Mouse (Mus musculus): ENCODE data around the gene Gm19935. TPM values are rescaled to one million over a fixed set of nuclear protein-coding genes. Genes with fewer than 3 reads are reported as not detected.
A peak's percentile ranks its signal among the peaks of the same experiment; 100 is the strongest.

The Gm19935 gene
- total RNA-seq, 2 experiments from 2014 or later, result not detected

DNA sequence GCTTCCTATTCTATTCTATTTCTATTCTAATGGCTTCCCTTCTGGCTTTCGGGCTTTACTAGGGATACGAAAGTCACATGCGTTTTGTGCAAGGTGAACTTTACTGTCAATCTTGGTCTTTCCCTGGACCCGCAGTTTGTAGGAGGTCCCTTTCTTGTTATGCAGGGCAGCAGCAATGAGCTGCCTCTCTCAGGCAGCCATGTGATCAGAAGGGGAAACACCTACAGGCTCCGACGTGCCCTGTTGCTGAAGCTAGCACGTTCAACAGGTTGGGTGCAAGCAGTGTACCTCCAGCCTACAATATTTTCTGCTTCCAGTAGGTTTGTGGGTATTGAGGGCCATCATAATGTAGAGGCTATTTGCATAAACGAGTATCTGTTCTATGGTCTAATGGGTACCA is 13.8 kb upstream of the Gm19935 start:
- DNase-seq (ENCODE audit: low spot score in 2 of 2), result no peak

DNA sequence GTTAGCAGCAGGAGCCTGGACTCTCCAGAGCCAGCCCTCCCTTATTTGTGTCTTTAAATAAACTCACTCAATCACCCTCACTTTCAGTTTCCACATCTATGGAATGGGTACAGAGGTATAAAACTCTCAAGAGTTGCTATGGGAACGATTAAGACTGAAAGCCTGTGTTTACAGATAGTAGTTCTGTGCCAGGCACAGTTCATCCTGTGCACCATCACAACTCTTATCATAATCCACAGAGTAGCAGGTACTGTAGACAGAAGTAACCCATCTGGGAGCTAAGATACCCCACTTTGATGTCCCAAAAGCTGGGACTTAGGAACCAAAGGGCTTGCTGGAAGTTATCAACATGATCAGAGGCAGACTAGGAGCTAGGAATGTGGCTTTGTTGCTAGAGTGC is 12.6 kb upstream of the Gm19935 start:
- no peak for DNase-seq (ENCODE audit: low spot score in 2 of 2)

DNA sequence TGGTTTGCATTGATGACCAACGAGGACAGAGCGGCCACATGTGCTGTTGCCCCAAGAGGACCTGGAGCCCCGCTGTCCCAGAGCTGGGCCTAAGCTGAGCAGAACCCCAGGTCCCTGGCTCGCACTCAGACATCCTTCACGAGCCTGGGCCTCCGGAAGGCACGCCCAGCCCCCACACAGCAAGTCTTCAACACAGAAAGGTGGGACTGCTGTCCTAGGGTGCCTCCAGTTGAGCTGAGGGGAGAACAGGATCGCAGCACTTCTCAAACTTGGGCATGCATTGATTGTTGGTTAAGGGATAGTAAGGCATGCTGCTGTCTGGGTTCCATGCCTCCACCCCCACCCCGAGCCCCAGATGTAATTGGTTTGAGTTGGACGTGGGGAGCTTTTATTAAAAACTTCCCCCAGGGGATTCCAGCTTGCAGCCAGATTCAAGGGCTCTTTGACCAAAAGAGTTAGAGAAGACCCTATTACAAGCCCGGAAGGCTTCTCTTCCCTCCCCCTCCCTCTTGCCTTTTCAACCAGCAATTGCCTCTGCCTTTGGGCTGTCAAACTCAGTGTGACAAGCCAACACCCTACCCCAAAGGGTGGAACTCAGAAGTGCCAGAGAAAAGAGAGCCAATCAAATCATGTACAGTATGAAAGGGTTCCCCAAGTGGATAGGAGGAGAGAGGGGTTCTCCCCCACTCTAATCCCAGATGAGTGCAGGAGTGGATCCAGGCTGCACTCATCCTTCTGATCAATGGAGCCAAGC is 12.0 kb upstream of the Gm19935 start:
- no peak for DNase-seq (ENCODE audit: low spot score in 2 of 2)

DNA sequence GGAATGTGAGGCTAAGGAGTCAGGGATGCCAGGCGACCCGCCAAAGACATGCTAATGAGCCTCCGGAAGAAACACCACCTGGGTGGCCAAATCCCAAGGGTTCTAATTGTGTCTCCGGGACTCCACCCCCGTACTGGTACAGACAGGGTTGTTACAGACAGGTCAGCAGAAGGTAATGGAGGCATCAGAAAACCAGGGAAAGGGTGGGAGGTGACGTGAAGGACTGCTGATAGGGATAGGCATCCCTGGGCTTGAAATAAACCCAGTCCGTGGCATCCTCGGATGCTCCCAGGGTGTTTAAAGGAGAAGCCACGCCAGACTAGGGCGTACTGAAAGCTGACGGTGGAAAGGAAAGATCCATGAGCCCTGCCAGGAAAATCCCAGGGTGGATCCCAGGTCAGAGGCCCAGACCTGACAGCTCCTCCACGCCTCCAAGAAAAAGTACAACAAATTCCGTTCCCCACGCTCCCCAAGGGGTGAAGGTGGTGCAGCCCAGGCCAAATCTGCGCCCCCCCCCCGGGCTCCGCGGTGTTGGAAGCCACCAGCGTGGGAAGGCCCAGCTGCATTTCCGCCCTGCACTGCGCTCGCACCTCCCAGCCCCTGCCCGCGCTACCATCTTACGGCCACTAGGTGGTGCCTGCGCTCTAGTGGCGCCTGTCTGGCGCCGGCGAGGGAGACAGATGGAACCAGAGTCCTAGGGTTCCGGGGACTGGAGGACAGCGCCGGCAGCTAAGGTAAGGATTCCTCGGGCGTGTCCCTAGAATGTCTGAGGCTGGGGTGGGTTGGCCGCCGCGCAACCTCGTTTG is 11.2 kb upstream of the Gm19935 start, which contains the start of gene Chd9:
TSS of gene Chd9 (plus strand) at position 172 of the 806 bp plus-strand sequence.
- DNase-seq (ENCODE audit: low spot score in 2 of 2), result peak; percentile 94 to 97

GRCm38 (mm10) chr8:90825459-90825871 is 8.3 kb upstream of the Gm19935 start:
- DNase-seq (ENCODE audit: low spot score in 2 of 2), result no peak

GRCm38 (mm10) chr8:90822443-90822842 is 5.2 kb upstream of the Gm19935 start:
- no peak for DNase-seq (ENCODE audit: low spot score in 2 of 2)

DNA sequence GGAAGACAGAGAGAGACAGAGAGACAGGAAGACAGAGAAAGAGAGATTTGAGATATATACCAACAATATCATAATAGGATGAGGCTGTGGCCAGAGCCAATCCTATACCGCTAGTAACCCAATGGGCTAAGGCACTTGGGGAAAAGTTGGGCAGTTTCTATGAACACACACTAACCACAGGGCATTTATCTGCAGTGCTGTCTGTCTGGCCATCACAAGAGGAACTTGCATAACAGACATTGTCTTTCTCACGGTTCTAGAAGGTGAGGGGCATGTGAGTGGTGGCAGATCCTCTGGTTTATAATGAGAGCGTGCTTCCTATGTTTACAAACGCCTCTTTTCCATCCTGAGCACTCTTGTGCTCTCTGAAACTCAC is 3.1 kb upstream of the Gm19935 start:
- DNase-seq (ENCODE audit: low spot score in 2 of 2), result no peak

DNA sequence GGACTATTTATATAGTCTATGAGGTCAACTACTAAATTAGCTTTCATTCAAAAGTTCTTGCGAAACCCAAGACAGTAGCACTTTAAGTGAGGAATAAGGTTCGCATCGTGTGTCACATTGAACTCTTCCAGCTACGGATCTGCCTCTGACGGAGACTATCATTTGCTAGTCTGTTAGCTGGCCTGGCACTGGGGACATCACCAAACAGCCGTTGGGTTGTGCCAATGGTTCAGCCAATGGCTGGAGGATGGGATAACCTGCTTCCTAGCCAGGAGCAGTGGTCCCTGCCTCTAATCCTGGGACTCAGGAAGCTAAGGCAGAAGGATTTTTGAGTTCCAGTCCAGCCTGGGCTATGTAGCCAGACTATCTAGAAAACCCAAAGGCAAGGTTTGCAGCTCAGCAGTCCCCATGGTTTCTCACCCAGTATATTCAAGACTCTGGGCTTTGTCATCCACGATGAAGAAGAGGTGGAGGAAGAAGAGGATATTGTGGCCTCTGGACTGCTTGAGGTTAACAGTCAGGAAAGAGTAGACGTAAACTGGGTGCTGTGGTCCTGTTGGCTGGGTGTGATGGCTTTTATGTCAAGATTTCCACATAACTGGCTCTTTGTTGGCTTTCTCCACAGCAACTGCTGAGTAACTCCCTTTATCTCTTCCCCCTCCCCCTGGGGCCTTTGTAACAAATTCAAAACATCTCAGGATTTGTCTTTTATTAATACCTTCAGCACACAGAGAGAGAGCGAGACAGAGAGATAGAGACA is 2.5 kb upstream of the Gm19935 start:
- DNase-seq (ENCODE audit: low spot score in 2 of 2), result no peak

GRCm38 (mm10) chr8:90816061-90816882 is 921 bp downstream of the Gm19935 start:
- no peak for DNase-seq (ENCODE audit: low spot score in 2 of 2)

GRCm38 (mm10) chr8:90813602-90814320 is 3.4 kb downstream of the Gm19935 start:
- DNase-seq (ENCODE audit: low spot score in 2 of 2), result no peak

GRCm38 (mm10) chr8:90799473-90799872 is 17.7 kb downstream of the Gm19935 start:
- DNase-seq (ENCODE audit: low spot score in 2 of 2), result no peak

- DNase-seq (ENCODE audit: low spot score in 2 of 2), result peak; percentile 10 to 29
These were observed 22.0 kb downstream of the Gm19935 start for GRCm38 (mm10) chr8:90794990-90795861.

DNA sequence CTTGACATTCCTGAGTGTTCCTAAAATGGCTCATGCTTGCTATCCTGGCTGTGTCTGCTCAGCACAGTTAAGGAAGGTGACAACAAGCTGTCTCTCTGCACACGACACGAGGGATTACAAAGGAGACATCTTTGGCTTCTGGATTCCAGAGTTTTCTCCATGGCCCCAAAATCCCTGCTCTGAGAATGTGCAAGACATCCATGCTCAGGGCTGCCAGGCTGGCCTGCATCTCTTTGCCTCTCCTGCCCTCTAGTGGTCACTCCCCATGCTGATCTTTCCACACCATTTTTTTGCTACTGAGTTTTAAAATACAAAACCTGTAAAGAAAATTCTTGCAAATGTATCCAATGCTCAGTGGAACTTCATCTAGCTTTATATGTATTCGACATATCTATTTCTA is 23.5 kb downstream of the Gm19935 start:
- peak; percentile 40 to 46 for DNase-seq (ENCODE audit: low spot score in 2 of 2)

DNA sequence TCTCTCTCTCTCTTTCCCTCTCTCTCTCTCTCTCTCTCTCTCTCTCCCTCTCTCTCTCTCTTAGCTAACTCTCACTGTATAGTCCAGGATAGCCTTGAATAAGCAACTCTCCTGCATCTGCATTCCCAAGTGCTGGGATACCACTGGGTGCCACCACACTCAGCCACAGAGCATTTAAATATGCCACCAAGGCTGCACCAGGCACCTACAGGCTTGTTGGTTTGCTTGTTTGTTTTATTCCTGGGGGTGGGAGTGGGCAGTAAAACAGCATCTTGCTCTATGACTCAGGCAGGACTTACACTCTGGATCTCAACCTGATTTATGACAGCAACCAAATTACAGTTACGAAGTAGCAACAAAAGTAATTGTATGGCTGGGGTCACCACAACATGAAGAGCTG is 25.6 kb downstream of the Gm19935 start:
- DNase-seq (ENCODE audit: low spot score in 2 of 2), result no peak

DNA sequence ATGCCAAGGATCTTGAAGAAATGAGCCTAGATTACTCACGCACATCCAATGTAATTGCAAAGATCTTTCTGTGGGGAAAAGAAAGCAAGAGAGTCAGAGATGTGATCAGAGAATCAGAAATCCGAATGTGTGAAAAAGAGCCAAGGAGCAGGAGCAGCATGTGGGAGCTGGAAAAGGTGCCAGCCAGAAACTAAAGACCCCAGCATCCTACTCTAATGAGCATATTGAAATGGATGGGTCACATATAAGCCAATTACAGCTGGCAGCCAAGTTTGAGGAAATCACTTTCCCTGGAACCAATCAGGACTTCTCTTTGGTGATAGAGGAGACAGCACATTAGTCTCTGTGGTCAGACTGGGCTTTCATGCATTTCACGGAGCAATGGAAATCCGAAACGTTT is 47.4 kb downstream of the Gm19935 start:
- DNase-seq (ENCODE audit: low spot score in 2 of 2), result no peak

Data from adrenal gland, postnatal 4 days (tissue).